ENCODE assay signal across 12 mouse cellular contexts in the genomic region with DNA sequence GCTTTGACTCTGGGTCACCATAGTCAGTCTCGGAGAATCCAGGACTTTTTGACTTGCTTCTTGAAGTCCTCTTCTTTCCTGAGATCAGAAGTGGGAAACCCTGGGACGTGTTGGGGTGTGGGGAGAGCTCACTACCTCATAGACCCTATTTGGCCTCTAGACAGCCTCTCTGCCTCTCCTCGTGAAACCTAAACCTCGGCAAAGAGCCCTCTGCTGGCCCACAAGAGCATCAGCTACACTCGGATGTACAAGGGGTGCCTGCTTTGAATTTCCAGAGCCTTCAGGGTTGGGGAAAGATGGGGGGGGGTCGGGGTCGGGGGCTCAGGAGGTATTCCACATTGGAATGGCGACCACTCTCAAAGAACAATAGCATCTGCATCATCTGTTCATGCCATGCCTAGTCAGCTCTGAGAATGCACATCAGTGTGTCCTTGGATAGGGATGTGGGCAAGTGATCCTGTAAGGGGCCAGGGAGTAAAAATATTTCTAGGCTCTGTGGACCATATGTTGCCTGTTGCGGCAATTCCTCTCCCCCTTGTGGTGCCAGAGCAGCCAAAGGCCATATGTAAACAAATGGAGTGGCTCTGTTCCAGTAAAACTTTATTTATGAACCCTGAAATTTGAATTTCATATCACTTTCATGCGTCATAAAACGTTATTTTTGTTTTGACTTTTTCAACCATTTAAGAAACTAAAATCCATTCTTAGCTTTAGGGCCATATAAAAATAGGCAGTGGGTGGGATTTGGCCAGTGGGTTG. TPM values are rescaled to one million over a fixed set of nuclear protein-coding genes. Genes with fewer than 3 reads are reported as not detected.
A peak's percentile ranks its signal among the peaks of the same experiment; 100 is the strongest.
DNase-seq lines count a peak whose midpoint lies in the region; ATAC-seq and TF ChIP-seq lines count a peak whose summit lies in the region.
"Had no signal": no experiment of that assay in that cellular context is flagged by ENCODE, and none has a peak within 500 bp of the region (broad histone marks: within the 10 kb centered on the region; RNA-seq: fewer than 3 reads in every experiment).

No protein-coding gene starts in this region.

- H3K4me2 ChIP-seq in midbrain, embryonic 14.5 days (ENCODE audit: low read length) = no peak overlapping the region
- H3K4me2 ChIP-seq in midbrain, embryonic 15.5 days = no peak overlapping the region

- H3K9me3 ChIP-seq in midbrain, embryonic 14.5 days (ENCODE audit: control insufficient read depth, low read length) = no peaks in the 10 kb centered on the region
- H3K9me3 ChIP-seq in midbrain, embryonic 15.5 days = no peaks in the 10 kb centered on the region
- H3K9me3 ChIP-seq: G1E had no signal

- WGBS in midbrain, embryonic 14.5 days = 33% methylated on average over 11 of the region's 11 CpGs
- 37% methylated on average over 11 of the region's 11 CpGs for WGBS in midbrain, embryonic 15.5 days

- ATAC-seq in midbrain, embryonic 14.5 days (ENCODE audit: low FRiP score, low TSS enrichment) = no peak
- no peak for ATAC-seq in midbrain, embryonic 15.5 days (replicated peaks)

- no peak overlapping the region for H3K27ac ChIP-seq in gastrocnemius, adult 2 months
- H3K27ac ChIP-seq in midbrain, embryonic 14.5 days (replicated peaks; ENCODE audit: low read depth, low read length) = no peak overlapping the region
- H3K27ac ChIP-seq in midbrain, embryonic 15.5 days = no peak overlapping the region
- H3K27ac ChIP-seq in cortical plate, adult 2 months (ENCODE audit: insufficient read depth, low read length) = no peak overlapping the region

- TF ChIP-seq CTCF in gastrocnemius, adult 2 months (IDR thresholded peaks at IDR 0.05) = 0 out of 2 replicates have a peak, but pooled peaks have one; percentile 3
- TF ChIP-seq CTCF in cortical plate, adult 2 months (IDR thresholded peaks at IDR 0.05; ENCODE audit: extremely low read depth, insufficient read depth, low read length) = peak; percentile 28; the same call in 1 of the 2 replicates

- no peak for DNase-seq in gastrocnemius, adult 2 months
- no peak for DNase-seq in gastrocnemius, adult 18-20 months (ENCODE audit: low spot score)
- DNase-seq in midbrain, embryonic 14.5 days = peak; percentile 58
- DNase-seq in mesoderm, embryonic 11.5 days (ENCODE audit: low read depth, low spot score) = peak; percentile 43
- DNase-seq in kidney, adult 8-10 months = no peak
- DNase-seq in adrenal gland, adult 8-10 months = no peak
- DNase-seq: cerebellum, adult 2 months; kidney, postnatal 25 days; lung, postnatal 10 days had no signal

- H3K4me3 ChIP-seq in gastrocnemius, adult 2 months = no peak overlapping the region
- H3K4me3 ChIP-seq in midbrain, embryonic 14.5 days (replicated peaks; ENCODE audit: low read depth, low read length) = no peak overlapping the region
- H3K4me3 ChIP-seq in midbrain, embryonic 15.5 days = no peak overlapping the region
- no peak overlapping the region for H3K4me3 ChIP-seq in cortical plate, adult 2 months (ENCODE audit: insufficient read depth, low read length)

- H3K9ac ChIP-seq in midbrain, embryonic 14.5 days (replicated peaks; ENCODE audit: low read length) = no peak overlapping the region
- H3K9ac ChIP-seq in midbrain, embryonic 15.5 days = no peak overlapping the region

- no peak for TF ChIP-seq POLR2A in cortical plate, adult 2 months (IDR thresholded peaks at IDR 0.05; ENCODE audit: extremely low read depth, insufficient read depth, low read length)

- no peaks in the 10 kb centered on the region for H3K36me3 ChIP-seq in midbrain, embryonic 14.5 days (ENCODE audit: control insufficient read depth, insufficient read depth, low read length)
- H3K36me3 ChIP-seq in midbrain, embryonic 15.5 days (replicated peaks) = no peaks in the 10 kb centered on the region
- H3K36me3 ChIP-seq: G1E had no signal

- H3K27me3 ChIP-seq in midbrain, embryonic 14.5 days (ENCODE audit: control insufficient read depth, insufficient read depth, low read length) = no peaks in the 10 kb centered on the region
- no peaks in the 10 kb centered on the region for H3K27me3 ChIP-seq in midbrain, embryonic 15.5 days (replicated peaks)

- intact Hi-C loops in gastrocnemius, adult 2 months (cut with DNase I) = no loop called here

- no peaks in the 10 kb centered on the region for H3K4me1 ChIP-seq in midbrain, embryonic 14.5 days (ENCODE audit: control insufficient read depth, insufficient read depth, low read length)
- H3K4me1 ChIP-seq in midbrain, embryonic 15.5 days = no peaks in the 10 kb centered on the region
- H3K4me1 ChIP-seq in cortical plate, adult 2 months (ENCODE audit: control insufficient read depth, insufficient read depth, low read length) = no peaks in the 10 kb centered on the region

RNA-seq across cellular contexts. Expression of a gene that starts 4.6 kb away (rescaled TPM):
- total RNA-seq in gastrocnemius, adult 2 months (2021) = 10 to 100 TPM; 29.3 to 31.9 TPM
- total RNA-seq in gastrocnemius, adult 18-20 months (2021) = 10 to 100 TPM; 30.8 to 31.1 TPM
- polyA plus RNA-seq in midbrain, embryonic 14.5 days (2014; fragmentation: Nextera tagmentation; extraction: Ambion mirVana) = 67.3 and 88.9 TPM in 2 replicates
- polyA plus RNA-seq in midbrain, embryonic 15.5 days (2015; fragmentation: Nextera tagmentation; extraction: Ambion mirVana) = 96.9 and 104 TPM in 2 replicates
- polyA plus RNA-seq in cortical plate, adult 2 months (2012; rRNA removed) = 115 and 125 TPM in 2 replicates
- total RNA-seq in adrenal gland, adult 8-10 months (2022) = 10 to 100 TPM; 40.2 to 71.5 (median 55.5) TPM

RNA-seq across cellular contexts. Expression of a gene that starts 34.7 kb away (rescaled TPM):
- under 1 TPM; 0.26 to 0.59 TPM for total RNA-seq in gastrocnemius, adult 2 months (2021)
- under 1 TPM; 0.23 to 0.59 TPM for total RNA-seq in gastrocnemius, adult 18-20 months (2021)
- 1.7 and 3.2 TPM in 2 replicates for polyA plus RNA-seq in midbrain, embryonic 14.5 days (2014; fragmentation: Nextera tagmentation; extraction: Ambion mirVana)
- 2.4 and 3.7 TPM in 2 replicates for polyA plus RNA-seq in midbrain, embryonic 15.5 days (2015; fragmentation: Nextera tagmentation; extraction: Ambion mirVana)
- 22.8 and 23.5 TPM in 2 replicates for polyA plus RNA-seq in cortical plate, adult 2 months (2012; rRNA removed)
- total RNA-seq in adrenal gland, adult 8-10 months (2022) = 1 to 10 TPM; 4.4 to 6.3 (median 6.0) TPM
- total RNA-seq: G1E had no signal
- polyA plus RNA-seq: G1E had no signal

RNA-seq across cellular contexts. Expression of a gene that starts 44.5 kb away (rescaled TPM):
- total RNA-seq in gastrocnemius, adult 2 months (2021) = not detected
- total RNA-seq in gastrocnemius, adult 18-20 months (2021) = not detected
- 0.92 and 1.0 TPM in 2 replicates for polyA plus RNA-seq in midbrain, embryonic 14.5 days (2014; fragmentation: Nextera tagmentation; extraction: Ambion mirVana)
- 1.3 and 1.5 TPM in 2 replicates for polyA plus RNA-seq in midbrain, embryonic 15.5 days (2015; fragmentation: Nextera tagmentation; extraction: Ambion mirVana)
- 0.51 and 1.3 TPM in 2 replicates for polyA plus RNA-seq in cortical plate, adult 2 months (2012; rRNA removed)
- total RNA-seq in adrenal gland, adult 8-10 months (2022) = under 1 TPM in 2 of 4 experiments, not detected in 2; 0.13 to 0.14 TPM

RNA-seq across cellular contexts. Expression of a gene that starts 45.5 kb away (rescaled TPM):
- 1 to 10 TPM; 4.5 to 6.1 TPM for total RNA-seq in gastrocnemius, adult 2 months (2021)
- total RNA-seq in gastrocnemius, adult 18-20 months (2021) = 1 to 10 TPM; 4.8 TPM
- polyA plus RNA-seq in midbrain, embryonic 14.5 days (2014; fragmentation: Nextera tagmentation; extraction: Ambion mirVana) = 27.7 and 31.2 TPM in 2 replicates
- polyA plus RNA-seq in midbrain, embryonic 15.5 days (2015; fragmentation: Nextera tagmentation; extraction: Ambion mirVana) = 27.3 and 28.1 TPM in 2 replicates
- 10.3 and 11.0 TPM in 2 replicates for polyA plus RNA-seq in cortical plate, adult 2 months (2012; rRNA removed)
- total RNA-seq in adrenal gland, adult 8-10 months (2022) = 10 to 100 TPM; 17.2 to 20.1 (median 19.5) TPM

Comparison
In these comparisons a context has a peak if more than half of its experiments do, and no peak if none do; other contexts are left out.
1. DNase-seq: peak in midbrain, embryonic 14.5 days (single experiment) and mesoderm, embryonic 11.5 days (single experiment); none in gastrocnemius, adult 2 months (single experiment), gastrocnemius, adult 18-20 months (single experiment), kidney, adult 8-10 months (0 of 2) and adrenal gland, adult 8-10 months (single experiment).